Mouse (Mus musculus): ENCODE data around the gene Mtss1l. TPM values are rescaled to one million over a fixed set of nuclear protein-coding genes. Genes with fewer than 3 reads are reported as not detected.

Gene Mtss1l
- polyA plus RNA-seq, 1 experiment from 2014 or later, result 19.2 TPM

- Histone ChIP-seq H3K36me3 (peaks cover 20% of the 10 kb centered on the region; the same call in 1 of the 2 replicates), H3K27me3 (no peaks in the 10 kb centered on the region), H3K4me2 (no peak overlapping the region), H3K4me3 (replicated peaks) (no peak overlapping the region), H3K27ac (no peak overlapping the region), H3K4me1 (replicated peaks) (no peaks in the 10 kb centered on the region), H3K9me3 (no peaks in the 10 kb centered on the region), H3K9ac (replicated peaks) (no peak overlapping the region)
- ATAC-seq (ENCODE audit: insufficient number of reproducible peaks, insufficient read depth, low FRiP score, low TSS enrichment, low read depth), result no peak
- WGBS, result 88% methylated on average over 5 of the region's 5 CpGs
Observed at GRCm38 (mm10) chr8:110695431-110695830, 25.8 kb upstream of the Mtss1l start.

GRCm38 (mm10) chr8:110696051-110696450 is 25.2 kb upstream of the Mtss1l start:
- Histone ChIP-seq H3K4me2 (no peak overlapping the region), H3K4me3 (replicated peaks) (no peak overlapping the region), H3K4me1 (replicated peaks) (no peaks in the 10 kb centered on the region), H3K9me3 (no peaks in the 10 kb centered on the region), H3K36me3 (peaks cover 18% of the 10 kb centered on the region; the same call in 1 of the 2 replicates), H3K27ac (no peak overlapping the region), H3K27me3 (no peaks in the 10 kb centered on the region), H3K9ac (replicated peaks) (no peak overlapping the region)
- WGBS, result 92% methylated on average over 4 of the region's 4 CpGs
- ATAC-seq (ENCODE audit: insufficient number of reproducible peaks, insufficient read depth, low FRiP score, low TSS enrichment, low read depth), result no peak

GRCm38 (mm10) chr8:110697571-110697970 is 23.7 kb upstream of the Mtss1l start:
- WGBS, result 85% methylated on average over 5 of the region's 5 CpGs
- H3K27ac ChIP-seq, result no peak overlapping the region
- ATAC-seq (ENCODE audit: insufficient number of reproducible peaks, insufficient read depth, low FRiP score, low TSS enrichment, low read depth), result no peak

GRCm38 (mm10) chr8:110698098-110698497 is 23.2 kb upstream of the Mtss1l start:
- no peak overlapping the region for H3K9ac ChIP-seq (replicated peaks)
- H3K4me2 ChIP-seq, result no peak overlapping the region
- no peak overlapping the region for H3K27ac ChIP-seq
- H3K9me3 ChIP-seq, result no peaks in the 10 kb centered on the region
- H3K4me3 ChIP-seq (replicated peaks), result no peak overlapping the region
- H3K27me3 ChIP-seq, result no peaks in the 10 kb centered on the region
- ATAC-seq (ENCODE audit: insufficient number of reproducible peaks, insufficient read depth, low FRiP score, low TSS enrichment, low read depth), result no peak
- peaks cover 10% of the 10 kb centered on the region for H3K4me1 ChIP-seq (replicated peaks)
- H3K36me3 ChIP-seq, result peaks cover 15% of the 10 kb centered on the region; the same call in 1 of the 2 replicates
- 84% methylated on average over 1 of the region's 1 CpGs for WGBS

More at GRCm38 (mm10) chr8:110697571-110697970, 23.7 kb upstream of the Mtss1l start:
- H3K27me3 ChIP-seq, result no peaks in the 10 kb centered on the region
- no peak overlapping the region for H3K9ac ChIP-seq (replicated peaks)
- H3K9me3 ChIP-seq, result no peaks in the 10 kb centered on the region
- H3K4me3 ChIP-seq (replicated peaks), result no peak overlapping the region
- peaks cover 18% of the 10 kb centered on the region; the same call in 1 of the 2 replicates for H3K36me3 ChIP-seq
- no peak overlapping the region for H3K4me2 ChIP-seq
- H3K4me1 ChIP-seq (replicated peaks), result peaks cover 4% of the 10 kb centered on the region

- no peak overlapping the region for H3K4me2 ChIP-seq
- ATAC-seq (ENCODE audit: insufficient number of reproducible peaks, insufficient read depth, low FRiP score, low TSS enrichment, low read depth), result no peak
- 79% methylated on average over 7 of the region's 7 CpGs for WGBS
- H3K4me3 ChIP-seq (replicated peaks), result no peak overlapping the region
- H3K9me3 ChIP-seq, result no peaks in the 10 kb centered on the region
- peaks cover 15% of the 10 kb centered on the region; the same call in 1 of the 2 replicates for H3K36me3 ChIP-seq
- H3K27ac ChIP-seq, result no peak overlapping the region
- no peak overlapping the region for H3K9ac ChIP-seq (replicated peaks)
- no peaks in the 10 kb centered on the region for H3K27me3 ChIP-seq
- H3K4me1 ChIP-seq (replicated peaks), result peaks cover 21% of the 10 kb centered on the region
Observed at GRCm38 (mm10) chr8:110699501-110699900, 21.8 kb upstream of the Mtss1l start.

- no peak for ATAC-seq (ENCODE audit: insufficient number of reproducible peaks, insufficient read depth, low FRiP score, low TSS enrichment, low read depth)
- no peak overlapping the region for H3K27ac ChIP-seq
- H3K36me3 ChIP-seq, result peaks cover 15% of the 10 kb centered on the region; the same call in 1 of the 2 replicates
- no peak overlapping the region for H3K9ac ChIP-seq (replicated peaks)
- 84% methylated on average over 2 of the region's 2 CpGs for WGBS
- H3K27me3 ChIP-seq, result no peaks in the 10 kb centered on the region
- H3K4me2 ChIP-seq, result no peak overlapping the region
- H3K4me1 ChIP-seq (replicated peaks), result peaks cover 21% of the 10 kb centered on the region
- H3K4me3 ChIP-seq (replicated peaks), result no peak overlapping the region
- no peaks in the 10 kb centered on the region for H3K9me3 ChIP-seq
Observed at GRCm38 (mm10) chr8:110700561-110700960, 20.7 kb upstream of the Mtss1l start.

- H3K9ac ChIP-seq (replicated peaks), result no peak overlapping the region
- WGBS, result 38% methylated on average over 9 of the region's 9 CpGs
- H3K27me3 ChIP-seq, result no peaks in the 10 kb centered on the region
- peaks cover 14% of the 10 kb centered on the region for H3K36me3 ChIP-seq
- no peak; the same call in 1 of the 2 replicates for ATAC-seq (ENCODE audit: insufficient number of reproducible peaks, insufficient read depth, low FRiP score, low TSS enrichment, low read depth)
- no peak overlapping the region for H3K4me3 ChIP-seq (replicated peaks)
- H3K4me1 ChIP-seq (replicated peaks), result peaks cover 21% of the 10 kb centered on the region
- no peak overlapping the region; the same call in 1 of the 2 replicates for H3K4me2 ChIP-seq
- H3K27ac ChIP-seq, result peak overlapping the region; percentile 79
- no peaks in the 10 kb centered on the region for H3K9me3 ChIP-seq
Observed at GRCm38 (mm10) chr8:110702636-110703459, 18.4 kb upstream of the Mtss1l start.

GRCm38 (mm10) chr8:110703460-110704061 is 17.7 kb upstream of the Mtss1l start:
- Histone ChIP-seq H3K36me3 (peaks cover 21% of the 10 kb centered on the region), H3K9me3 (no peaks in the 10 kb centered on the region), H3K27ac (peak overlapping the region; percentile 79), H3K27me3 (no peaks in the 10 kb centered on the region), H3K9ac (replicated peaks) (no peak overlapping the region), H3K4me3 (replicated peaks) (no peak overlapping the region), H3K4me2 (no peak overlapping the region), H3K4me1 (replicated peaks) (peaks cover 21% of the 10 kb centered on the region)
- no peak for ATAC-seq (ENCODE audit: insufficient number of reproducible peaks, insufficient read depth, low FRiP score, low TSS enrichment, low read depth)
- WGBS, result 70% methylated on average over 9 of the region's 9 CpGs

GRCm38 (mm10) chr8:110704103-110704502 is 17.2 kb upstream of the Mtss1l start:
- ATAC-seq (ENCODE audit: insufficient number of reproducible peaks, insufficient read depth, low FRiP score, low TSS enrichment, low read depth), result no peak
- Histone ChIP-seq H3K4me1 (replicated peaks) (peaks cover 21% of the 10 kb centered on the region), H3K27ac (no peak overlapping the region), H3K9me3 (no peaks in the 10 kb centered on the region), H3K4me2 (no peak overlapping the region), H3K27me3 (no peaks in the 10 kb centered on the region), H3K4me3 (replicated peaks) (no peak overlapping the region), H3K36me3 (peaks cover 24% of the 10 kb centered on the region), H3K9ac (replicated peaks) (no peak overlapping the region)
- WGBS, result 84% methylated on average over 3 of the region's 3 CpGs

GRCm38 (mm10) chr8:110705391-110706287 is 15.6 kb upstream of the Mtss1l start:
- peaks cover 28% of the 10 kb centered on the region for H3K36me3 ChIP-seq
- whole genome bisulfite sequencing, result 74% methylated on average over 14 of the region's 14 CpGs
- H3K27me3 ChIP-seq, result no peaks in the 10 kb centered on the region
- H3K4me3 ChIP-seq (replicated peaks), result no peak overlapping the region
- no peak overlapping the region for H3K4me2 ChIP-seq
- no peak overlapping the region for H3K9ac ChIP-seq (replicated peaks)
- ATAC-seq (ENCODE audit: insufficient number of reproducible peaks, insufficient read depth, low FRiP score, low TSS enrichment, low read depth), result no peak
- 0 out of 2 replicates have a peak overlapping the region, but pooled peaks have one; percentile 3 for H3K27ac ChIP-seq
- peaks cover 28% of the 10 kb centered on the region for H3K4me1 ChIP-seq (replicated peaks)
- no peaks in the 10 kb centered on the region for H3K9me3 ChIP-seq
